Mouse (Mus musculus): ENCODE results near the gene Akap13. TPM values are rescaled to one million over a fixed set of nuclear protein-coding genes. Genes with fewer than 3 reads are reported as not detected.
A peak's percentile ranks its signal among the peaks of the same experiment; 100 is the strongest.

The Akap13 gene
- polyA plus RNA-seq, 1 experiment from 2014 or later, result 24.9 TPM

DNA sequence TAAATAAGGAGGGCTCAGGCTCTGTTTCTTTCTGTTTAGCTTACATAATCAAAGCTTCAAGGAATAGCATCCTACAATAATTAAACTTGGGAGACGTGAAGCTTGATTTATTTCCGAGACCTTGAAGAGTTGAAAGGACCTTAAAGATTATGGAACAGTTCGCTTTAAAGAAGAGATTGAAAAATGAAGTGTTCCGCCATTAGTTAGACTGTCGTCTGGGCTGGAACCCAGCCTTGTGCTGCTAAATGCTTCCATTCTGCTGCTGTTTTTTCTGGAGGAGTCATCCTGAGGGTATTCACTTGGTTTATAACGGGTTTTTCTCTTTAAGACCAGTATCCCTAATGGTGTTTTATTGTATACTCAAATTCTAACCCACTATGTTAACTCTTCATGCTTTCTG, 164.5 kb downstream of the Akap13 start:
- Histone ChIP-seq H3K27me3 (ENCODE audit: poor library complexity, severe bottlenecking) (no peaks in the 10 kb centered on the region), H3K27ac (no peak overlapping the region)
- 91% methylated on average over 6 of the region's 6 CpGs for WGBS

DNA sequence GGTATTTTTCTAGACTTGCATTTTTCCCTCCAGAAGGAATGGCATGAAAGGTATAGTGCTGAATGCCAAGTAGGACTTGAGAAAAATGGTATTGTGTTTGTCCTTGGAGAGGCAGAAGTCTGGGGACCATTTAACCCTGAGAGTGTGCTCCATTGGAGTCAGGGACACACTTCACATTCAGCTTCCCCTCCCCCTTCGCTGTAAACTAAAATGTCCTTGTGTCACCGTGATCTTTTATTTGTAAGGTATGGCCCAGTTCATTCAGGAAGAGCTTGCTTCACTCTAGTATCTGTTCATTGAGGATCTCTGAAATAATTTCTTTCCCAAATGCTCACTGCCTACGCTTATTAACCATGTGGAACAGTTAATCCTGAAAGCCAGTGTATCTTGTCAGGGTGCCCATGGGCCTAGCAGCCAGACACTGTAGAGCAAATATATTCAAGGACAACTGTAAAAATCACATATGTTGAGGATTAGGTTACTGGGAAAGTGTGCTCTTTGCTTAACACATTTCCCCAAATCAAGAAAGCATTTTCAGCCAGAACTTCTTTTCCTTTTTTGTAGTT, 165.1 kb downstream of the Akap13 start:
- no peak for DNase-seq (ENCODE audit: extremely low spot score, low spot score)
- WGBS, result 90% methylated on average over 3 of the region's 3 CpGs
- H3K27ac ChIP-seq, result no peak overlapping the region
- no peaks in the 10 kb centered on the region for H3K9me3 ChIP-seq
- no peaks in the 10 kb centered on the region for H3K4me1 ChIP-seq
- no peaks in the 10 kb centered on the region for H3K27me3 ChIP-seq (ENCODE audit: poor library complexity, severe bottlenecking)
- peaks cover 7% of the 10 kb centered on the region for H3K36me3 ChIP-seq (replicated peaks)
- H3K4me3 ChIP-seq, result no peak overlapping the region

More for the DNA sequence above, 164.5 kb downstream of the Akap13 start:
- no peak for DNase-seq (ENCODE audit: extremely low spot score, low spot score)
- no peaks in the 10 kb centered on the region for H3K9me3 ChIP-seq
- H3K4me1 ChIP-seq, result no peaks in the 10 kb centered on the region
- no peak overlapping the region for H3K4me3 ChIP-seq
- peaks cover 9% of the 10 kb centered on the region for H3K36me3 ChIP-seq (replicated peaks)

- H3K36me3 ChIP-seq (replicated peaks), result peaks cover 4% of the 10 kb centered on the region
- no peaks in the 10 kb centered on the region for H3K9me3 ChIP-seq
- no peak overlapping the region for H3K27ac ChIP-seq
- H3K4me1 ChIP-seq, result no peaks in the 10 kb centered on the region
- 94% methylated on average over 4 of the region's 4 CpGs for WGBS
- DNase-seq (ENCODE audit: extremely low spot score, low spot score), result no peak
- no peak overlapping the region for H3K4me3 ChIP-seq
- H3K27me3 ChIP-seq (ENCODE audit: poor library complexity, severe bottlenecking), result no peaks in the 10 kb centered on the region
Observed at GRCm38 (mm10) chr7:75620976-75621375, 165.6 kb downstream of the Akap13 start.

DNA sequence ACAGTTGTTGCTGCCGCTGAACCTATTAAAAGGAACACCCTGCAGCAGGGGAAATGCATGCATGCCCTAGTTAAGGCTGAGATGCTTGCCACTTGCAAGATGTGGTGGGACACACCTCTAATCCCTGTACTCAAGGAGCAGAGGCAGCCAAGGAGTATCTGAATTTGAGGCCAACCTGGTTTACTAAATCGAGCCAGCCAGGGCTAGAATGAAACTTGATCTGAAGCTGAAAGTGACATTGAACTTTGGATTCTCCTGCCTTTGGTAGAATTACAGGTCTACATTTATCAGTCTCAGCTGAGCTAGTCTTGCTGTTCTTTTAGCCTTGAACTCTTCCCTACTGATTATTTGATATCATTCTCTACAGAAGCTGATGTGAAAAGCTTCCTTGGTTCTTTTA, 172.5 kb downstream of the Akap13 start:
- no peak overlapping the region for H3K27ac ChIP-seq
- no peak overlapping the region for H3K4me3 ChIP-seq
- WGBS, result 81% methylated on average over 2 of the region's 2 CpGs
- no peaks in the 10 kb centered on the region for H3K27me3 ChIP-seq (ENCODE audit: poor library complexity, severe bottlenecking)
- H3K4me1 ChIP-seq, result peaks cover 2% of the 10 kb centered on the region
- 0 out of 2 replicates have a peak, but pooled peaks cover 4% of the 10 kb centered on the region for H3K36me3 ChIP-seq (replicated peaks)
- H3K9me3 ChIP-seq, result no peaks in the 10 kb centered on the region
- no peak for DNase-seq (ENCODE audit: extremely low spot score, low spot score)

DNA sequence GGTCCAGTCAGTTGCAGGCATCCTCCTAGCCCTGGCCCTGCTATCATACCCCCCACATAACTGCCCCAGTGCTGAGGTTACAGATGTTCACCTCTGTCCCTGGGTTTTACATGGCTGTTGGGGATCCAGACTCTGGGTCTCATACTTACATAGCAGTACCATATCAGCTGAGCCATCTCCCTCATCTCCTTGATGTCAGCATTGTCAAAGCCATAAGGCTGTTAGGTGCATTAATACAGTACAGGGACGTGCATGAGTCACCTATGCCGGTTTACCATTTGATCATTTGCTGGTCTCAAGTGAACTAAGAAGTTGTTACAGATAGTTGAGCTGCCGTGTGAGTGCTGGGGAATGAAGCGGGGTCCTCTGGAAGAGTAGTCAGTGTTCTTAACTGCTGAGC, 174.3 kb downstream of the Akap13 start:
- no peak overlapping the region for H3K27ac ChIP-seq
- H3K4me1 ChIP-seq, result peaks cover 13% of the 10 kb centered on the region
- no peaks in the 10 kb centered on the region for H3K9me3 ChIP-seq
- 0 out of 2 replicates have a peak, but pooled peaks cover 4% of the 10 kb centered on the region for H3K36me3 ChIP-seq (replicated peaks)
- WGBS, result 90% methylated on average over 4 of the region's 4 CpGs
- H3K27me3 ChIP-seq (ENCODE audit: poor library complexity, severe bottlenecking), result no peaks in the 10 kb centered on the region
- no peak overlapping the region for H3K4me3 ChIP-seq
- DNase-seq (ENCODE audit: extremely low spot score, low spot score), result no peak

- Histone ChIP-seq H3K4me3 (no peak overlapping the region), H3K27me3 (ENCODE audit: poor library complexity, severe bottlenecking) (no peaks in the 10 kb centered on the region)
- 83% methylated on average over 3 of the region's 3 CpGs for WGBS
Observed at GRCm38 (mm10) chr7:75632941-75633340, 177.6 kb downstream of the Akap13 start.

DNA sequence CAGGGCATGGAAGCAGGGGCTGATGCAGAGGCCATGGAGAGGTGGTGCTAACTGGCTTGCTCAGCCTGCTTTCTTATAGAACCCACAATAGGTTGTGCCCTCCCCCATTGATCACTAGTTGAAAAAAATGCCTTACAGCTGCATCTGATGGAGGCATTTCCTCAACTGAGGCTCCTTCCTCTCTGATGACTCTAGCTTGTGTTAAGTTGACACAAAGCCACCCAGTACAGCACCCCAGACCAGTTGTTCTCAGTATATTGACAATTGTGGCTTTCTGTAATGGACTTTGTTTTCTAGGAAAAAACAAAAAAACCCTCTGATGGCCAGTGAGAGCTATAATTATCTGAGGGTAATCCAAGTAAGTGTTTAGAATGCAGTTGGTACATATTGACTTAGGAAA, 178.1 kb downstream of the Akap13 start:
- H3K4me1 ChIP-seq, result peaks cover 13% of the 10 kb centered on the region
- no peaks in the 10 kb centered on the region for H3K36me3 ChIP-seq (replicated peaks)
- H3K27me3 ChIP-seq (ENCODE audit: poor library complexity, severe bottlenecking), result no peaks in the 10 kb centered on the region
- no peak overlapping the region for H3K27ac ChIP-seq
- no peak overlapping the region for H3K4me3 ChIP-seq
- DNase-seq (ENCODE audit: extremely low spot score, low spot score), result no peak
- no peaks in the 10 kb centered on the region for H3K9me3 ChIP-seq

More at GRCm38 (mm10) chr7:75632941-75633340, 177.6 kb downstream of the Akap13 start:
- DNase-seq (ENCODE audit: extremely low spot score, low spot score), result no peak
- H3K9me3 ChIP-seq, result no peaks in the 10 kb centered on the region
- no peak overlapping the region for H3K27ac ChIP-seq
- peaks cover 13% of the 10 kb centered on the region for H3K4me1 ChIP-seq
- no peaks in the 10 kb centered on the region for H3K36me3 ChIP-seq (replicated peaks)

GRCm38 (mm10) chr7:75633807-75634526, 178.6 kb downstream of the Akap13 start:
- 90% methylated on average over 7 of the region's 7 CpGs for WGBS
- Histone ChIP-seq H3K4me1 (peaks cover 13% of the 10 kb centered on the region), H3K4me3 (no peak overlapping the region), H3K36me3 (replicated peaks) (no peaks in the 10 kb centered on the region), H3K27ac (no peak overlapping the region), H3K9me3 (no peaks in the 10 kb centered on the region), H3K27me3 (ENCODE audit: poor library complexity, severe bottlenecking) (no peaks in the 10 kb centered on the region)
- no peak for DNase-seq (ENCODE audit: extremely low spot score, low spot score)

GRCm38 (mm10) chr7:75638769-75639168, 183.4 kb downstream of the Akap13 start:
- no peaks in the 10 kb centered on the region for H3K9me3 ChIP-seq
- peaks cover 38% of the 10 kb centered on the region for H3K4me1 ChIP-seq
- H3K4me3 ChIP-seq, result no peak overlapping the region
- H3K36me3 ChIP-seq (replicated peaks), result no peaks in the 10 kb centered on the region
- 72% methylated on average over 3 of the region's 3 CpGs for WGBS
- DNase-seq (ENCODE audit: extremely low spot score, low spot score), result no peak
- H3K27me3 ChIP-seq (ENCODE audit: poor library complexity, severe bottlenecking), result no peaks in the 10 kb centered on the region
- no peak overlapping the region for H3K27ac ChIP-seq

GRCm38 (mm10) chr7:75639541-75639940, 184.2 kb downstream of the Akap13 start:
- no peak overlapping the region for H3K27ac ChIP-seq
- peak; percentile 59 for DNase-seq (ENCODE audit: extremely low spot score, low spot score)

GRCm38 (mm10) chr7:75640074-75640473, 184.7 kb downstream of the Akap13 start:
- peaks cover 44% of the 10 kb centered on the region for H3K4me1 ChIP-seq
- DNase-seq (ENCODE audit: extremely low spot score, low spot score), result no peak
- no peaks in the 10 kb centered on the region for H3K9me3 ChIP-seq
- no peak overlapping the region for H3K4me3 ChIP-seq
- H3K36me3 ChIP-seq (replicated peaks), result no peaks in the 10 kb centered on the region
- no peaks in the 10 kb centered on the region for H3K27me3 ChIP-seq (ENCODE audit: poor library complexity, severe bottlenecking)
- H3K27ac ChIP-seq, result no peak overlapping the region

More at GRCm38 (mm10) chr7:75639541-75639940, 184.2 kb downstream of the Akap13 start:
- Histone ChIP-seq H3K4me1 (peaks cover 43% of the 10 kb centered on the region), H3K27me3 (ENCODE audit: poor library complexity, severe bottlenecking) (no peaks in the 10 kb centered on the region), H3K4me3 (no peak overlapping the region), H3K9me3 (no peaks in the 10 kb centered on the region), H3K36me3 (replicated peaks) (no peaks in the 10 kb centered on the region)
- WGBS, result 28% methylated on average over 3 of the region's 3 CpGs

DNA sequence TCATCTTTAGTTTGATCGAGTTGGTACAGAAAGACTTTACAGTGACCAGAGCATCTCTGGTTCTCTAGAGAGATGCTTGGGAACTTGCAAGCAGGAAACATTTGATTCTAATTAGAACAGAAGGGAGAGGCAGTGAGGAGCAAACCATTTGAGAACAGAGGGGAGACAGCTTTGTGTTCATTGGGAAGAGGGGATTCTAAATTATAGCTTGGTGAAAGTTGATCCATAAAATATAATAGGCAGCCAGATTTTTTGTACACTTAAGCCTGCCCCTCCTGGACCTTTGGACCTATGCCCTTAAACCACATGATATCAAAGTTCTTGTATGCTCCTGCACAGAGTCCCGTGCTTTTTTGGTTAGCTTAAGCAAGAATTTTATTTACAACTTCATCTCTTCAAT, 185.3 kb downstream of the Akap13 start:
- Histone ChIP-seq H3K27ac (0 out of 2 replicates have a peak overlapping the region, but pooled peaks have one; percentile 48), H3K27me3 (ENCODE audit: poor library complexity, severe bottlenecking) (no peaks in the 10 kb centered on the region), H3K36me3 (replicated peaks) (no peaks in the 10 kb centered on the region), H3K9me3 (no peaks in the 10 kb centered on the region), H3K4me3 (no peak overlapping the region), H3K4me1 (peaks cover 44% of the 10 kb centered on the region)
- no peak for DNase-seq (ENCODE audit: extremely low spot score, low spot score)
- WGBS, result 66% methylated on average over 2 of the region's 2 CpGs

- H3K27me3 ChIP-seq (ENCODE audit: poor library complexity, severe bottlenecking), result no peaks in the 10 kb centered on the region
- WGBS, result 68% methylated on average over 9 of the region's 9 CpGs
- H3K9me3 ChIP-seq, result no peaks in the 10 kb centered on the region
- no peak overlapping the region for H3K4me3 ChIP-seq
- H3K27ac ChIP-seq, result peak overlapping the region; percentile 70; the same call in 1 of the 2 replicates
- DNase-seq (ENCODE audit: extremely low spot score, low spot score), result no peak
- H3K4me1 ChIP-seq, result peaks cover 44% of the 10 kb centered on the region
- H3K36me3 ChIP-seq (replicated peaks), result no peaks in the 10 kb centered on the region
Observed at GRCm38 (mm10) chr7:75641415-75642177, 186.3 kb downstream of the Akap13 start.
